Mouse (Mus musculus): ENCODE measurements at regions not wholly inside any gene's neighbourhood (a gene's known extent, or its start where the extent isn't known, plus 50 kb on each side); places are given as distances from the start of the nearest gene placed in this dataset.

GRCm38 (mm10) chr10:117497565-117498256, 117.9 kb upstream of the Cpsf6 start:
- TF ChIP-seq POLR2A (IDR thresholded peaks at IDR 0.05; ENCODE audit: control insufficient read depth, low read depth, low read length) (no peak), CTCF (IDR thresholded peaks at IDR 0.05; ENCODE audit: control insufficient read depth, insufficient read depth, insufficient replicate concordance, low read depth, low read length) (no peak)

All from testis, adult 2 months (tissue).